Mouse (Mus musculus) retina, embryonic 14.5 days (tissue): ENCODE measurements around the gene Rfx6.
A peak's percentile ranks its signal among the peaks of the same experiment; 100 is the strongest.

Experiments
- DNase-seq: peaks from one replicate; pipeline ENCODE4 v3.0.0-alpha.2; 2015; ENCODE audit warnings: low spot score

Rfx6 gene

GRCm38 (mm10) chr10:51677548-51678250 lies at the start of gene Rfx6:
TSS of gene Rfx6 (plus strand) at chr10:51677756.
- peak; percentile 43 for DNase-seq

GRCm38 (mm10) chr10:51631411-51632136 lies 46.0 kb upstream of the Rfx6 start, which contains the start of gene Gprc6a:
TSS of gene Gprc6a (minus strand) at chr10:51631461.
- no peak for DNase-seq

- no peak for DNase-seq
These were observed 27.9 kb upstream of the Rfx6 start for GRCm38 (mm10) chr10:51649506-51650221.

GRCm38 (mm10) chr10:51657324-51657723 lies 20.2 kb upstream of the Rfx6 start:
- DNase-seq, result peak; percentile 3

GRCm38 (mm10) chr10:51669334-51669733 lies 8.2 kb upstream of the Rfx6 start:
- no peak for DNase-seq

GRCm38 (mm10) chr10:51671583-51671982 lies 6.0 kb upstream of the Rfx6 start:
- DNase-seq, result no peak

- DNase-seq, result no peak
These were observed 5.3 kb upstream of the Rfx6 start for GRCm38 (mm10) chr10:51672082-51672779.

- DNase-seq, result no peak
These were observed 689 bp downstream of the Rfx6 start for GRCm38 (mm10) chr10:51678251-51678639.

- no peak for DNase-seq
These were observed 43.3 kb downstream of the Rfx6 start for GRCm38 (mm10) chr10:51720904-51721303.

- no peak for DNase-seq
These were observed 83.9 kb downstream of the Rfx6 start for GRCm38 (mm10) chr10:51761436-51761835.

- DNase-seq, result no peak
These were observed 85.7 kb downstream of the Rfx6 start for GRCm38 (mm10) chr10:51763241-51763640.

- no peak for DNase-seq
These were observed 90.9 kb downstream of the Rfx6 start for GRCm38 (mm10) chr10:51768445-51768844.

- no peak for DNase-seq
These were observed 91.7 kb downstream of the Rfx6 start for GRCm38 (mm10) chr10:51769252-51769651.

- peak; percentile 66 for DNase-seq
These were observed 102.1 kb downstream of the Rfx6 start for GRCm38 (mm10) chr10:51779648-51780047.
